Mouse (Mus musculus): ENCODE data around the gene Unc119.

Unc119 gene

DNA sequence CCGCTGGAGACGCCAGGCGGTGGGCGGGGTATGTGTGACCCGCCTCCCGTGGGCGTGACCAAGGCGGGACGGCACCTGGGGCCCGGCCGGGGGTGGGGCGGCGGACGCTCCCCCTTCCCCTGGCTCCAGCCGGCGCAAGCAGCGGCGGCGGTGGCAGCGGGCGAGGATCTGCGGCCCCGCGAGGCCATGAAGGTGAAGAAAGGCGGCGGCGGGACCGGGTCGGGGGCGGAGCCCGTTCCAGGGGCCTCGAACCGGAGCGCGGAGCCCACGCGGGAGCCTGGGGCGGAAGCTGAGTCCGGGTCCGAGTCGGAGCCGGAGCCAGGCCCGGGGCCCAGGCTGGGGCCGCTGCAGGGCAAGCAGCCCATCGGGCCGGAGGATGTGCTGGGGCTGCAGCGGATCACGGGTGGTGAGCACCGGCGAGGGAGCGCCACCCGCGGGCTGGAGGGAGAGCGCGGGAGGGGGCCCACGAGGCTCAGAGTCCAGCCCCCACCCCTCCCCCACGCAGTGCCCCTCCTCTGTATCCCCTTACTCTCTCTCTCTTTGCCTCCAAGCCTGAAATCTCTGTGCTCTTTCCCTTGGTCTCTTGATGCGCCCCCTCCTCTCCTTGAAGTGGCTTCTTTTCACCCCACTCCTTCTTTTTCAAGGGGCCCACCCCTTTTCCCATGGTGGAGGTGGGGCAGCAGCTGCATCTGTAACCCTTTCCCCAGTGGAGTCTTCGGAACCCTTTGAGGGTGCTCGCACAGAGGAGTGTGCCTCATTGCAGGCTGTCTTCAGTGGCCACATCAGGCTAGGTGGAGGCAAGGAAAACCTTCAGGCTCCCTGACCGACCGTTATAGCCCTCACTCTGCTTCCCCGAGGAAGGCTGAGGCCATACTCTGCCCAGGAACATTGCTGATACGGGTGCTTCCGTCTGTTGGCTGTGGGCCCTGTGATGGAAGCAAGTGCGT lies at the start of gene Unc119:
Unc119 (plus strand) TSS at position 102 of the 947 bp plus-strand sequence.
- peak; percentile 68 to 71 for DNase-seq

DNA sequence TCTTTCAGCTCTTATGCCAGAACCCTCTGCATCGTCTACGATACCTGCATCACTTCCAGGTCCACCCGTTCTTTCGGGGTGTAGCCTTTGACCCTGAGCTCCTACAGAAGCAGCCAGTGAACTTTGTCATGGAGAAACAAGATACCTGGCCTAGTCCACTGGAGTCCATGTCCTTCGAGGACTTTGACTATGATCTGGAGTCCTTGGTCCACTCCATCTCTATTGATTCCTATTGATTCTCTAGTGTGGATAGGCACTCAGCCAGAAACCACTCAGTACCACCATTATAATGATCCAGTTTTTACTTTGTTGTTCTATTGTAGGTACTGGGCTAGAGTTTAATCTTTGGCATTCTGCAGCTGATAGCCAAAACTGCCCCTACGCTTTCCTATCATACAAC lies 48.7 kb upstream of the Unc119 start:
- DNase-seq: no peak

DNA sequence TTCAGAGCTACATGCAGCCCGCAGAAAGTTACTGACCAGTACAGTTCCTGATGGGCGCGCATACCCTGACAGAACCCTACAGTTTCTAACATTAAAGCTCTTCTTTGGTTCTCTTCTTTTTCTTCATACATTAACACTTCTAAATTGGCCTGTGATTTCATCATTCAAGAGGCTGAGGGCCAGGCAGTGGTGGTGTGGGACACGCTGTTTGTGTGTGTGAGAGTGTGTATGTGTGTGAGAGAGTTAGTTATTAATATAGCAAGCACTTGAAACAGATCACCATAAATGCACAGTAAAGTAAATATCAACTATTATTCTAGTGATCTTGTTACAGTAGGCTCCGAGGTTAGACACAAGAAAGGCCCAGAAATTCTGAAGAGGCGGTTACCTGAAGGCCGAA lies 42.4 kb upstream of the Unc119 start:
- DNase-seq: no peak

DNA sequence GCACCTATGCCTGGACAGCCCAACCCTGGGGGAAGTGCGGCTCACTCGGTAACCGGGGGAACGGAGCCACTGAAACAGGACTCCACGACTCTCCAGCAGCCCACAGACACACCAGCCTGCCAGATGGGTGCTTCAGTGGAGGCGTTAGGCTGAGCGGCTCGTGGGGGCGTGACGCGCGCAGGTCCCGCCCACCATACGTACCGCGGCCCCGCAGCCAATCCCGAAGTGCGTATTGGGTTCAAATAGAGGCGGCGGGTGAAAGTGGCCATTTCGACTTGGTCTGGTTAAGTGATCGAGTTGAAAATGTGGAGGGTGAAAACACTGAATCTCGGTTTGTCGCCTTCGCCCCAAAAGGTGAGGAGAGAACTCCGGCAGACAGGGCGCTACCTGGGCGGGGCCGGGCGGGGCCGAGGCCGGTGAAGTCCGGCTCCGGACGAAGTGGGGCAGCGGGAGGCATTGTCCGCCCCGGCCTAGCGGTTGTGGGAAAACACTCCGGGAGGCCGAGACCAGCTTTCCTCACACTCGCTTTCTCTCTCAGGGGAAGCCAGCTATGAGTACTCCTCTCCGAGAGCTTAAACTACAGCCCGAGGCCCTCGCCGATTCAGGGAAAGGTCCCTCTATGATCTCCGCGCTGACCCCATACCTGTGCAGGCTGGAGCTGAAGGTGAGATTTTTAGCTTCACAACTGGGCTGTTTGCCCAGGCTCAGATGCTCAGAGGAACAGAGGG lies 41.8 kb upstream of the Unc119 start, which contains the start of gene Spag5:
Spag5 (plus strand) TSS at position 173 of the 728 bp plus-strand sequence.
- peak; percentile 83 to 84 for DNase-seq

DNA sequence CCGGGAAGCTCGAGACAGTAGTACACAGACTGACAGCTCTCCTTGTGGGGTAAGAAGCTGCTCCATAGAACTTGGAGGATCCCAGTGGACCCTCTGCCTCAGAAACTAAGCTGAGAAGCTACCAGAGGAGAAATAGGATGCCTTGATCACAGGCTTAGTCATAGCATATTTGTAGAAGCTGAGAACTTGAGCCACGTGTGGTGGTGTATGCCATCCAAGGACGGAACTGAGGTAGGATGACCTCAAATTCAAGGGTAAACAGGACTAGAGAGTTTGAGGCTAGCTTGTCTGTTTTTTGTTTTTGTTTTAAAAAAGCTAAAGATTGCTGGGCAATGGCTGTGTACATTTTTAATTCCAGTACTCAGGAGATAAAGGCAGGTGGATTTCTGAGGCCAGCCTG lies 38.0 kb upstream of the Unc119 start:
- no peak for DNase-seq

DNA sequence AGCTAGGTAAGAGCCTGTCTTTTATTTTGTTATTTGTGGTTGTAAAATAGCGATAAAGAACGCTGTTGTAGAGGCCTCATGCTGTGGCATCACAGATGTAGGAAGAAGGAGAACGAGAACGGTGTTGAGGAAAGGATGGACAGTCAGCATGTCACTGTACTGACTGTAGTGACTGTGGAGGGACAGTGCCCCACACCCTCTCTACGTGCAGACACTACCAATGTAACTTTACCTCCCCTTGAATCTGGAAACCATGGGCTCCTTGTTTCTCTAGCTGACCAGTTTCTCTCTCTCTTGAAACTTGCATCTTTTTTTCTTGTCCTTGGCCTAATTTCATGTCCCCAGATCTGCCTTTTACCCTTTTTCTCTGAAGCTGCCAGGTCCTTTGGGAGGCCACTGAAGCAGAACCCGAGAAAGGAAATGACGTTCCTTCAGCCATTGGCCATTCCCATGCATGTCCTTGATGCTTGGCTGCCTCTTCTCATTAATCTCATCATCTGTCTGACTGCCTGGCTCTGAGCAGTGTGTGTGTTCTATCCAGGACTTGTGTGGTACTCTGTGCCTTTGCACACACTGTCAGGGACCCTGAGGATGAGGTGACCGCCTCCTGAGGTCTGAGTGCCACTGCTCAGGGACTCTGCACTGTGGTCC lies 32.3 kb upstream of the Unc119 start:
- no peak for DNase-seq

DNA sequence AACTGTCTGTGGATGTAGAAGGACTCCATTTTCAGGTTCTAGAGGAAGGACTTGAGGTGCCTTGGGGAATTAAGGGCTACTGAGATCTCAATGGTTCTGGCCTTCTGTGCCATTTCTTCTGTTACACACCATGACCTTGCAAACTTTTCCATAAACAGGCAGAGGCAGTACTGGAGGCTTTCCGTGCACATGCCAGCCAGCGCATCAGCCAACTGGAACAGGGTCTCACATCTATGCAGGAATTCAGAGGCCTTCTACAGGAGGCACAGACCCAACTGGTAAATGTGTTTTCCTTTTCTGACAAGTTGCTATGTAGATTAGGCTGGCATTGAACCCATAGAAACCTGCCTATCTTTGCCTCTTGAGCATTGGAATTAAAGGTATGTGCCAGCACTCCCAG lies 29.6 kb upstream of the Unc119 start:
- DNase-seq: no peak

DNA sequence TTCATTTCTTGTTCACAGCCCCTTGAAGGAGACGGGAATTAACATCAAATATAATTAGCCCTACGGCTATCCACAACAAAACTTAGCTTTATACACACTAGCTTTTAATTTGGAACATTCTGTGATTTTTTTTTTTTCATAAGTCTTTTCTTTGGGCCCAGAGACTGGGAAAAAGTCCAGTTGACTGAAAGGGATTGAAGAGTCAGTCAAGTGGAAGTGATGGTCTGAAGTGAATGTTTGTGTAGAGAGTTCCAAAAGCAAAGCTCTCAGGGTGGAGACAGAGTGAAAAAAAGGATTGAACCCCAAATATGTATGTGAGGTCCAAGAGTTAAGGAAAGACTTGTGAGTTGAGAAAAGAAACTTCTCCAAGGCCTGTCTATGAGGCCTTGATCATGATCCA lies 24.9 kb upstream of the Unc119 start:
- DNase-seq: no peak

DNA sequence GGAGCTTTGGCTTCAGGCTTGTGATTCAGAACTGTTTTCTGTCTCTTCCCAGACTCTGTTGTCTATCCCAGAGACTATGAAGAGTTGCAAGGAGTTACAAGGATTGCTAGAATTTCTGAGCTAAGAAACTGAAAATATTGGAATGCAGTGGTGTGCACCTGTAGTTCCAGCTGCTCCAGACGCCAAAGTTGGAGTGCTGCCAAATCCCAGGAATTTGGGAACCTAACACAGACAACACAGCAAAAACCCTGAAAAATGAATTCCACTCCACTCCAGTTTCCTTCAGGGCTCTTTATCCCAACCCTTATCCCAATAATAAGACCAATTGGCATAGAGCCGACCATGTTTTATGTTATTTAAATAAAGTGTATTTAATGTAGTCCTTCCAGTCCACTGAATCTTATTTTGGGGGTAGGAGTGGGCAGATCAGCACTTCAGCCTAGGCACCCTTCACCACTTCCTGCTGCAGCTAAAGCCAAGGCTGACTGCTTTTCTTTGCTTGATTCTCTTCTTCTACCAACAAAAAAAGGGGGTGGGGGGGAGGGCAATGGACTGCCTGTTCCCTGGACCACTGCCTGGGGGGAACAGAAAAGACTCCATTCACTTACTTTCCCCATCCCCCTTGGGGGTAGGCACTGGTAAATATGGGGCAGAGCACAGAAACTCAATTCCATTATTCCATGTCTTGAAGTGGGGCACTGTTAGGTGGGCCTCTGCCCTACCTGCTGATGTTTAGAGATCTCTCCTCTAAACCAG lies 21.0 kb upstream of the Unc119 start:
- DNase-seq: no peak

DNA sequence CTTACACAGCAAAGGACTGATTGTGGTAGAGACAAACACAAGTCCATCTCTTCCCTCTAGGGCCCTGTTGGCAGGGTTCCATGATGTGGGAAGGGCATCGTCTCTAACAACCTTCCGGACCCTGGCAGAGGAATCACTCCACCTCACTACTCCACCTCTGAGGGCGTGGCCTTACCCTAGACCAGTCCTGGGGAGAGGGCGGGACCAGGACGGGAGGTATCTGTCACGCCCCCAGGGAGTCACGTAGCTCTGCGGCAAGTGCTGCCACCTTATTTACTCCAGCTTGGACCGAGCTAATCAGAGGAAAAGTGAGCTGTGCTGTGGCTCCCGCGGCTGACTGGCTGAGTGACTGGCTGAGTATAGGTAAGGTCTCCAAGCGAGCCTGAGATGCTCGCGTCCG lies 20.4 kb upstream of the Unc119 start, which contains the start of gene Aldoc:
Aldoc (plus strand) TSS at position 109 of the 400 bp plus-strand sequence.
- DNase-seq: peak; percentile 58 to 75

DNA sequence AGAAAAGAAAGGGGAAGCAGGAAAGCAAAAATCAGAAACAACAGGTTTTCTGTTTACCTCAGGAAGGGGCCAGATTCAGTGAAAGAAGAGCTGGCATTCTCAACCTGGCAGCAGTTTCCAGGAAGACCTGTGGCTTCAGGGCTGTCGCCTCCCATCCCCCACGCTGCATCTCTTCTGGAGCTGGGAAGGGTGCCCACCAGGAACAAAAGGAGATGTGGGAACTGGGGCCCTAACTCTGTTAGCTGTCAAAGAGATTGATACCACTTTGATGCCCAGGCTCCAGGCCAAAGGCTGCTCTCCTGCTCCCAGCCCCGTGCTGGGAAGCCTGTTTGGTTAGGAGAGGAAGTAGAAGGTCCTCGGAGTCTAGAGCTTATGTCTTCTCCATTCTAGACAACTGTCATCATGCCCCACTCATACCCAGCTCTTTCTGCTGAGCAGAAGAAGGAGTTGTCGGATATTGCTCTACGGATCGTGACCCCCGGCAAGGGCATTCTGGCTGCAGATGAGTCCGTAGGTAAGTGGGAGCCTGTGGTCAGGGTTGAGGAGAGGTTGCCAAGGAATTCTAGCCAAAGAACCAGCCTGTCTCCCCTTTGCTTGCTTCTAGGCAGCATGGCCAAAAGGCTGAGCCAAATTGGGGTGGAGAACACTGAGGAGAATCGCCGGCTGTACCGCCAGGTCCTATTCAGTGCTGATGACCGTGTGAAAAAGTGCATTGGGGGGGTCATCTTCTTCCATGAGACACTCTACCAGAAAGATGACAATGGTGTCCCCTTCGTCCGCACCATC lies 19.1 kb upstream of the Unc119 start:
- DNase-seq: no peak

DNA sequence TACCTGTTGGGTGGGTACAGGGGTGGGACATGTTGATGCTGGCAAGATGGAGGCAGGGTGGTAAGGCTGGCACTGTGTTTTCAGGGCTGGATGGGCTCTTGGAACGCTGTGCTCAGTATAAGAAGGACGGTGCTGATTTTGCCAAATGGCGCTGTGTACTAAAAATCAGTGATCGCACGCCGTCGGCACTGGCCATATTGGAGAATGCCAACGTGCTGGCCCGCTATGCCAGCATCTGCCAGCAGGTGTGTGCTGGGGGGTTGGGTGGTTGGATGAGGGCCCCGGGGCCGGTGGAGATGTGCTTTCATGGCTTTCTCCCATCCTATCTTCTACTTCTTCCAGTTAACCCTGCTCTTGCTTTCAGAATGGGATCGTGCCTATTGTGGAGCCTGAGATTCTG lies 18.3 kb upstream of the Unc119 start:
- DNase-seq: no peak

DNA sequence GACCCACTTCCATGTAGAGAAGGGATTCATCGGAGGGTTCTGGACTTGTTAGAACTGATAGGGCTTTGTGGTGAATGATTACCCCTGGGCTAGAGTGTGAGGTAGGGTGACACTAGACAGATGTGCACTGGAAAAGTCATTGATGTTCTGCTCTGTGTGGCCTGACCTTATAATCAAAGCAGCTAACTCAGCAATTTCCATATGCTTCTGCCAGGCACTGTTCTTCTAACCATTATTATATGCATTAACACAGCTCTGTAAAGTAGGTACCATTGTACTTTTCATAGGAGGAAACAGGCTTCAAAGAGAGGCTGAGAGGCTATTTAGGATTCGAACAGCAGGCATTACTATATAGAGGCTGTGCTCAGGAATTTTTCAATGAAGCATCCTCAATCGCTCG lies 16.1 kb upstream of the Unc119 start:
- no peak for DNase-seq

DNA sequence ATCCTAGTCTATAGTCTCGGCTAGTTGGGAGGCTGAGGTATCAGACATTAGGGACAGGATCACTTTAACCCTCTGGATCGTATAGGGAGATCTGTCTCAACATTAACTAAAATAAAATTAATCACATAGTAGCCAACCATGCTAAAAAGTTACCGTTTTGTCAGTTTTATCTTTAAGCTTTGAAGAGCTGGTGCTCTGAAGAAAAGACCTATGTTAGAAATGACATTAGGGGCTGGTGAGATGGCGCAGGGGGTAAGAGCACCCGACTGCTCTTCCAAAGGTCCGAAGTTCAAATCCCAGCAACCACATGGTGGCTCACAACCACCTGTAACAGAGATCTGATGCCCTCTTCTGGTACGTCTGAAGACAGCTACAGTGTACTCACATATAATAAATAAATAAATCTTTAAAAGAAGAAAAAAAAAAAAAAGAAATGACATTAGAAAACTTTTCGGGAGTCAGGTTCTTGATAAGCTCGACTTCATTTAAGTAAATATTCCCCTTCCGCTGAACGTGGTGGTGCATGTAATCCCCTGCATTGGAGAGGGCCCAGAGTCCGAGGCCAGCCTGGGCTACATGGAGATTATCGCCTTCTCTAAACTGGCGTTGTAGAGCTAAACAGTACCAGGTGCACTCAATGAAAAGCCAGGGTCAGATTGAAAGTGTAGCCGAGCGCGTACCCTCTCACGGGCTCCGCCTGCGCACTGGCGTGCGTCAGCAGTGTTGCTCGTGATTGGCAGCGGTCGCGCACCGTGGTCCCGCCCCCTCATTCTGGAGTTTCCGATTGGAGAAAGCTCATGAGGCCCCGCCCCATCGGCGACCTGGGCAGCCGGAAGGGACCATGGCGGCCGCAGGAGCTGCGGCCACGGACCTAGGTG lies 15.4 kb upstream of the Unc119 start, which contains the start of gene Pigs:
Pigs (plus strand) TSS at position 782 of the 878 bp plus-strand sequence.
- peak; percentile 90 to 93 for DNase-seq

DNA sequence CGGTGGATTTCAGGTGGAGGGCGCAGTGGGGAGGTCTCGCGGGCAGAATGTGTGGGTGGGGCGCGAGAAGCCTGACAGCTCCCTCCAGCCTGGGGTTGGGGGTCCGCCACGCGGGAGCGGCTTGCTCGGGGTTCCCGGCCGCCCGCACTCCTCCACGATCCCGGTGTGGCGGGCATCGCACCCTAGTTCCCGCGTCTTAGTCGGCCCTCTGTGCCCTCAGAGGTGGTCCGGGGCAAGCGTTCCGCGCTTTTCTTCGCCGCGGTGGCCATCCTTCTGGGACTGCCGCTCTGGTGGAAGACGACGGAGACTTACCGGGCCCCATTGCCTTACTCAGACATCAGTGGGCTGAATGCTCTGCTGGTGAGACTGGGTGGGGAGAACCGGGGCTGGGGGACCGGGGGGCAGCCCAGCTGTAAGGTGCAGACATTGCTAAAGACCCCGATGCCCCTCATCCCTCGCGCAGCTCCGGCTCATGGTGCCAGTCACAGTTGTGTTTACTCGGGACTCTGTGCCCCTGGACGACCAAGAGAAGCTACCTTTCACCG lies 14.7 kb upstream of the Unc119 start:
- no peak for DNase-seq

DNA sequence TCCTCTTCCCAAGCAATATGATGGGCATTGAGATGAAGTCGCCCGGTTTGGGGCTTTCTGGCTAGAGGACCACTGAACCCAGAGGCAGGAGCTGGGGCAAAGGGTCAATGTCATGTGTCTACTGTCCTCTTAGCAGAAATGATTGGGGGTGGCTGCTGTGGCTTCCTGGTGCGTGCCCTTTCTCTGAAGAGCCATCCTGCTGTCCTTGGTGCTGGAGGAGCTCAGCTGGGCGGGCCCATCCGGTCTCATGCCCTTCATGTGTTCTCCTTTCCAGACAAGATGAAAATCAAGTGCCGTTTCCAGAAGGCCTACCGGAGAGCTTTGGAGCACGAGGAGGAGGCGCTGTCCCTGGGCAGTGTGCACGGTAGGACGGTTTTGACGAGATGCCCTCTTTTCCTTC lies 10.6 kb upstream of the Unc119 start:
- DNase-seq: no peak

DNA sequence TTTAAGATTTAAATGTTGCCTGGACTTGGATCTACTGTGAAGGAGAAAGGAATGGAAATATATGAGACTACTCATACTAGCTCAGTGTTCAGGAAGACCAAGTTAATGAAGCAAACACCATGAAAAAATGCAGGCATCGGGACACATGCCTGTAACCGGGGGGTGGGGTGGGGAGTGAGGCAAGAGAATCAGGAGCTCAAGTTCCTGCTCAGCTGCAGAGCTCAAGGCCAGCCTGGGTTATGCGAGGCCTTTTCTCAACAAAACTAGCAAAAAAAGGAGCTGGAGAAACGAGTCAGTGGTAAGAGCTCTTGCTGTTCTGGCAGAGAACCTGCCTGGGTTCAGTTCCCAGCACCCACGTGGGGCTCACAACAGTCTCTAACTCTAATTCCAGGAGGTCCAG lies 9.3 kb upstream of the Unc119 start:
- no peak for DNase-seq

DNA sequence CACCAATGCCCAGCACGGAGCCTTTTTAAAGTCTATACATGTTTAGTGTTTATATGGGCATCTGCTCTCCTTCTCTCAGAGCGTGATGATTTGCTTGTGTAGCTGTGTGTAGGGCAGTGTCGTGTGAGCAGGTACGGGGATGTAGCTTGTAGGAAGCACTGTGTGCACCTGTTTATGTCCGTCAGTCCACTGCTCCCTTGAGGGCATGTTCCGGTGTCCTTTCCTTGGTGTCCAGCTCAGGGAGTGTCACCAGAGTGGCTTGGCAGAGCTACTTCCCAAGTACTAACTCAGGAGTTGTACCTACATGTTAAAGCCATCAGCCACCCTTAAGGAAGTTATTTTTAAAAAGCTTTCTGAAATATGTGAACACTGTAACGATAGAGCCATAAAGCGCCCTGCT lies 6.2 kb upstream of the Unc119 start:
- no peak for DNase-seq

DNA sequence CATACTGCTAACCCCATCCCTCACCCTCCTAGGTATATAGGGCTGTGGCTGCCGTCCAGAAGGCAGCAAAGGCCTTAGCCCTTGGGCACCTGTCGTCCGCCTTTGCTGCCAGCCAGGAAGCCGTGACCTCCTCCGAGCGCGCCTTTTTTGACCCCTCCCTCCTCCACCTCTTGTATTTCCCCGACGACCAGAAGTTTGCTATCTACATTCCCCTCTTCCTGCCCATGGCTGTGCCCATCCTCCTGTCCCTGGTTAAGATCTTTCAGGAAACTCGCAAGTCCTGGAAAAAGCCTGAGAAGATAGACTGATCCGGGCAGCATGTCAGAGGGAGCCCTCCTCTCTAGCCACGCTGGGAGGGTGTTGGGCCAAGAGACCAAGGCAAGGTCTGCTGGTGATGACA lies 1.6 kb upstream of the Unc119 start:
- no peak for DNase-seq

DNA sequence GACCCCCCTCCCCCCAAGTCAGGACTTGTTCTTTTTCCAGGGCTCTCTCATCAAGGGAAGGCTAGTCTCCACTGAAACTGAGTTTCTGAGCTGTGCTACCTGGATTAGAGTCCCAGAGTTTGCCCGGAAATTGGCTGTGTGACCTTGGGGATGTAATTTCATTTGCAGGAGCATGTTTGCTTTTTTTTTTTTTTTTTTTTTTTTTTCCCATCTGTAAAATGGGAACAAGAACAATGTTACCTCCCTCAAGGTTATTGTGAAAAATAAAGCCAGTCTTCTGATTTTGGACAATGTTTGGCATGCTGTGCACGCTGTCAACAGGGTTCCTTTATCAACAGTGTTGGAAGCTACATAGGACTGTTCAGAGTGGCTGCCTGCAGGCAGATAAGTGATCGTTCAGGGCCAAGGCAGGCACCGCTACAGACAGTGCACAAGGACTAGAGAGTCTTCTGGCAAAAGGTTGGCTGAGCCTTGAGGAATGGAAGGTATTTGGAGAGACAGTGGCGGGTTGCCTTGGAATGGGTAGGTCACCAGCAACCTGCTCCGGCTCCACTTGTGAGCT lies 1.1 kb downstream of the Unc119 start:
- DNase-seq: no peak
